Mouse (Mus musculus): ENCODE results near the gene Cgrrf1. TPM values are rescaled to one million over a fixed set of nuclear protein-coding genes. Genes with fewer than 3 reads are reported as not detected.

Cgrrf1 gene
- polyA plus RNA-seq, 1 experiment = not detected

DNA sequence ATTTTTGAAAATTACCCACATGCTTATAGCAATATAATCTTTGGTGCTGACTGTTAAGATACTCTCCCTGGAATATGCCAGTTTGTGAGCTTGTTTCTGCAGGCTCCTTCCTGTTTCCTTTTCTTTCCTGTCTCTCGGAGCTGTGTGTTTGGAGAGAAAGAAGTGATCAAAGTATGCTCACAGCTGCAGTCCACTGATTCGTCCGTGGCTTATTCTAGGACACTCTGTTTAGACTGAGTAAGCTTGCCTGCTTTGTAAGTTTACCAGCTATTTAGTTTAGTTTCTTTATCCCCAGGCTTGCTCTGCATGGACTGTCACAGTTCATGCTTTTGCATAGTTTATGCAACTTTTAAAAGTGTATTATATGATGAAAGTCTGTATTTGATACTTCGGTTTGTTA lies 7.4 kb downstream of the Cgrrf1 start:
- 55% methylated on average over 4 of the region's 4 CpGs for WGBS
- TF ChIP-seq CTCF (IDR thresholded peaks at IDR 0.05; ENCODE audit: insufficient read depth, low read depth, low read length) = no peak
- TF ChIP-seq POLR2A (IDR thresholded peaks at IDR 0.05; ENCODE audit: insufficient read depth, low read depth, low read length) = no peak
- no peaks in the 10 kb centered on the region for H3K4me1 ChIP-seq (ENCODE audit: control insufficient read depth, insufficient read depth, low read length)
- H3K27ac ChIP-seq (ENCODE audit: insufficient read depth, low read depth, low read length) = no peak overlapping the region
- no peak overlapping the region for H3K4me3 ChIP-seq (ENCODE audit: insufficient read depth, low read depth, low read length)

DNA sequence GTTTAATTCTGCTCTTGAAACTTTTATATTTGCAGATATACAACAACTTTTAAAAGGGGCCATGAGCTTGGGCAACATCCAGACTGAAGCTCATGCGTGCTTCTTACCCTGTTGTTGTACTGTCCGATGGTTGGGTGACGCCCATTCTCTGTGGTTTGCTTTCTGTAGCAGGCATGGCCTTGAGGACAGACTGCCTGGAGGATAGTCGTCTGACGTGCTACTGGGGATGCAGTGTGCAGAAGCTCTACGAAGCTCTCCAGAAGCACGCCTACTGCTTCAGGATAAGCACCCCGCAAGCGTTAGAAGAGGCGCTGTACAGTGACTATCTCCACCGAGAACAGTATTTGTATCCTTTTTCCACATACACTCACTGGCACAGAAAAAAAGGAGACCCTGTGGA lies 13.8 kb downstream of the Cgrrf1 start:
- no peak overlapping the region for H3K4me3 ChIP-seq (ENCODE audit: insufficient read depth, low read depth, low read length)
- TF ChIP-seq CTCF (IDR thresholded peaks at IDR 0.05; ENCODE audit: insufficient read depth, low read depth, low read length) = no peak
- TF ChIP-seq POLR2A (IDR thresholded peaks at IDR 0.05; ENCODE audit: insufficient read depth, low read depth, low read length) = no peak
- H3K27ac ChIP-seq (ENCODE audit: insufficient read depth, low read depth, low read length) = no peak overlapping the region
- peaks cover 2% of the 10 kb centered on the region for H3K4me1 ChIP-seq (ENCODE audit: control insufficient read depth, insufficient read depth, low read length)
- 91% methylated on average over 11 of the region's 11 CpGs for WGBS

DNA sequence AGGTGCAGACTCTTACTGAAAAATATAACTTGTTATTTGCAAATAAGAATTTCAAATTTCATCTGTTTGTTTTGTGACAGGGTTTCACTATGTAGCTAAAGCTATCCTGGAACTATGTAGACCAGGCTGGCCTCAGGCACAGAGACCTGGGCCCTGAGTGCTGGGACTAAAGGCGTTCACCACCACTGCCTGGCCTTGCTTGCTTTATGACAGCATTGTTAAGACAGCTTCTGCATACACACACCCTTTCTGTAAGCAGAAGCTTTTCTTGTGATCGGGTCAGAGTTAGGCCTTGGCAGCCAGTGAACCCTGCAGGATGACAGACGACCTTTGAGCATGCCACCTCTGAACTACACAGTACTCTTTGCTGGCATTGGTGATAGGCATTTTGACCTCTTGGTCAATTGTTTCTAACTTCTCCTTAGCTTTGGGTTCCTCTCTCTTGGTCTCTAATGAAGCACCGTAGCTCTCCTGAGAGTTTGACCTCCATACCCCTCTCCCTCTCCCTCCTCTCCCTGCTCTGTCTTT lies 16.2 kb downstream of the Cgrrf1 start:
- Histone ChIP-seq H3K27ac (ENCODE audit: insufficient read depth, low read depth, low read length) (no peak overlapping the region), H3K4me1 (ENCODE audit: control insufficient read depth, insufficient read depth, low read length) (peaks cover 2% of the 10 kb centered on the region), H3K4me3 (ENCODE audit: insufficient read depth, low read depth, low read length) (no peak overlapping the region)
- no peak for TF ChIP-seq POLR2A (IDR thresholded peaks at IDR 0.05; ENCODE audit: insufficient read depth, low read depth, low read length)
- TF ChIP-seq CTCF (IDR thresholded peaks at IDR 0.05; ENCODE audit: insufficient read depth, low read depth, low read length) = no peak
- 89% methylated on average over 4 of the region's 4 CpGs for WGBS

- 91% methylated on average over 5 of the region's 5 CpGs for WGBS
- no peak overlapping the region for H3K27ac ChIP-seq (ENCODE audit: insufficient read depth, low read depth, low read length)
- no peak for TF ChIP-seq CTCF (IDR thresholded peaks at IDR 0.05; ENCODE audit: insufficient read depth, low read depth, low read length)
- peaks cover 2% of the 10 kb centered on the region for H3K4me1 ChIP-seq (ENCODE audit: control insufficient read depth, insufficient read depth, low read length)
- no peak overlapping the region for H3K4me3 ChIP-seq (ENCODE audit: insufficient read depth, low read depth, low read length)
Observed at GRCm38 (mm10) chr14:46848736-46849135, 16.8 kb downstream of the Cgrrf1 start.

- H3K4me3 ChIP-seq (ENCODE audit: insufficient read depth, low read depth, low read length) = no peak overlapping the region
- TF ChIP-seq POLR2A (IDR thresholded peaks at IDR 0.05; ENCODE audit: insufficient read depth, low read depth, low read length) = no peak
- TF ChIP-seq CTCF (IDR thresholded peaks at IDR 0.05; ENCODE audit: insufficient read depth, low read depth, low read length) = no peak
- H3K4me1 ChIP-seq (ENCODE audit: control insufficient read depth, insufficient read depth, low read length) = peaks cover 2% of the 10 kb centered on the region
- 95% methylated on average over 1 of the region's 1 CpGs for WGBS
- H3K27ac ChIP-seq (ENCODE audit: insufficient read depth, low read depth, low read length) = no peak overlapping the region
Observed at GRCm38 (mm10) chr14:46849769-46850168, 17.8 kb downstream of the Cgrrf1 start.

DNA sequence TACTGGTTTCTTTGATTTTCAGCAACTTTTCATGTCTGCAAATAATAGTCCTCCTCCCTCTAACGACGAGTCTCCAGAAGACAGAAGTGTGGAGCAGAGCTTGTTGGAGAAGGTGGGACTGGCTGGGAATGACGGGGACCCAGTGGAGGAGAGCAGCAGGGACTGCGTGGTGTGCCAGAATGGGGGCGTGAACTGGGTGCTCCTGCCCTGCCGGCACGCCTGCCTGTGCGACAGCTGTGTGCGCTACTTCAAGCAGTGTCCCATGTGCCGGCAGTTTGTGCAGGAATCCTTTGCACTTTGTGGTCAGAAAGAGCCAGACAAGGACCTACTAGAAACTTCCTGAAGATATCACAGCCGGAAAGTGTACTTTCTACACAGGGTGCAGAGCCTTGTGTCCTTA lies 21.8 kb downstream of the Cgrrf1 start:
- no peak overlapping the region for H3K27ac ChIP-seq (ENCODE audit: insufficient read depth, low read depth, low read length)
- WGBS = 63% methylated on average over 11 of the region's 11 CpGs
- no peak overlapping the region for H3K4me3 ChIP-seq (ENCODE audit: insufficient read depth, low read depth, low read length)
- H3K4me1 ChIP-seq (ENCODE audit: control insufficient read depth, insufficient read depth, low read length) = no peaks in the 10 kb centered on the region; the same call in 1 of the 2 replicates
- TF ChIP-seq CTCF (IDR thresholded peaks at IDR 0.05; ENCODE audit: insufficient read depth, low read depth, low read length) = no peak
- no peak for TF ChIP-seq POLR2A (IDR thresholded peaks at IDR 0.05; ENCODE audit: insufficient read depth, low read depth, low read length)

DNA sequence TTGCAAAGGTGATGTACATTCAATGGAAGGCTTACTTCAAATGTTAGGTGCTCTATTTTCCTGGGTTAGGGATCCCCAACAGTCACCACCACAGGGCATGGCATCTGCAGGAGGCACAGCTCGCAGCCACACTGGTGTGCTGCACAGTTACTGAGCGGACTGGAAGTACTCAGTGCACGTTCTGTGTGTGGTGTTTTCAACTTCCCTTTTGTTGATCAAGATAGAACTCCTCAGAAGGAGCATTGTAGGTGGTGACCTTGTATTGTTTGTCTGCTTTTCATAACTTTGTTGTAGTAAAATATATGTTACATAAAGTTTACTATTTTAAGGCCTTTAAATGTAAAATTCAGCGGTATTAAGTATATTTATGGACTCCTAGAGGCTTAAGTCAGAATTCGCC lies 31.0 kb downstream of the Cgrrf1 start:
- WGBS = 89% methylated on average over 5 of the region's 5 CpGs
- no peak overlapping the region for H3K4me3 ChIP-seq (ENCODE audit: insufficient read depth, low read depth, low read length)
- no peaks in the 10 kb centered on the region for H3K4me1 ChIP-seq (ENCODE audit: control insufficient read depth, insufficient read depth, low read length)
- H3K27ac ChIP-seq (ENCODE audit: insufficient read depth, low read depth, low read length) = no peak overlapping the region
- TF ChIP-seq CTCF (IDR thresholded peaks at IDR 0.05; ENCODE audit: insufficient read depth, low read depth, low read length) (no peak), POLR2A (IDR thresholded peaks at IDR 0.05; ENCODE audit: insufficient read depth, low read depth, low read length) (no peak)

DNA sequence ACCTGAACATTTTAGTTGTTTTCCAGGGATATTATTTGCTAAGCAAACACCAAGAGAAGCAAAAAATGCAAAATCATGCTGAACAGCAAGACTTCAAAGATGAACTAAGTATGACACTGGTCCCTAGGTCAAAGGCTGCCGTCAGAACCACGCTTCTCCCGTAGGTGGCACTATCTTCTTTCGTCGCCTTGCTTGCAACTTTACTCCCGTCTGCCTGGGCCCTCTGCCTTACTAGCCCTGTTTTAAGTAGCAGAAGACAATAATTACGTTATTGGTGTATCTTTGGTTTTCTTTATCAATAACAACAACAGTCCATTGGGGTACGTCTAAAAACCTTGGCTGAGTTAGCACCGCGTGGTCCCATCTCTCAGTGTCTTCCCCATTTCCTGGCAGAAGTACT lies 49.0 kb downstream of the Cgrrf1 start:
- WGBS = 14% methylated on average over 10 of the region's 10 CpGs
- Histone ChIP-seq H3K4me1 (ENCODE audit: control insufficient read depth, insufficient read depth, low read length) (peaks cover 12% of the 10 kb centered on the region), H3K27ac (ENCODE audit: insufficient read depth, low read depth, low read length) (no peak overlapping the region), H3K4me3 (ENCODE audit: insufficient read depth, low read depth, low read length) (no peak overlapping the region)
- no peak for TF ChIP-seq POLR2A (IDR thresholded peaks at IDR 0.05; ENCODE audit: insufficient read depth, low read depth, low read length)
- peak; percentile 61 for TF ChIP-seq CTCF (IDR thresholded peaks at IDR 0.05; ENCODE audit: insufficient read depth, low read depth, low read length)

DNA sequence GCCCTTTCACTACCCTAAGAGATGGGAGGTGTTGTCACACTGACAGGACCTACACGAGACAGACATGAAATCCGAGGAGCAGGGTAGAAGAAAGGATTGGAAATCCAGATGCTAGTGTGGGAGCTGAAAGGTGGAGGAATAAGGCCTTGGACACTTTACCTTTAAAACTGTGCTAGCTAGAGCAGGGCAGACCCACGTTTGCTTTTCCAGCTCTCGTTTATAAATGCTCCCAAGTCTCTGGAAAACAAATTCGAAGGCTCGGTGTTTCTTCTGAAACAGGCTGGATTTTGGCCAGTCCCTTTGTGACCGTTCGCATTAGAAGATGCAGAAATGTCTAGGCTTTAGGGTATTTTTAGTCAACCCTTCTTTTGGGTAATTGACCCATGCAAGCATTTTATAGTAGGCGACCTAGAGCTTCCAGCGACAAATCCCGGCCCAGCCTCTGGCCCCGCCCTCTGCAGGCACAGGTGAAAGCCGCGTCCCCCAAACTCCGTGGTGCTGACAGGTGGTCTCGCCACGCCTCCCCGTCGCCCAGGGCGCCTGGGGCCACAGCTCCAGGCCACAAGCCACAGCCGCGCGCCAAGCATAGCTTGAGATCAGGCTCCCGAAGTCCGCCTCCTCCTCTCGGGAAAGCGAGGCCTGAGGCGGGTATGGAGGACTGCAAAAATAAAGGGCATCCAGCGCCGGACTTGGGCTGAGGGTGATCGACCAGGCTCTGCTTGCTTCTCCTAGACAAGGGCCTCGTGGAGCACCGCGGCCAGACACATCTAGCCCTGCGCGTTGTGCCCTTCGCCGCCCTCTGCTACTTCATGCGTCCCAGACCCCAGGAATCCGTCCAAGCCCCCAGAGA lies 49.9 kb downstream of the Cgrrf1 start:
- 14% methylated on average over 40 of the region's 40 CpGs for WGBS
- H3K27ac ChIP-seq (ENCODE audit: insufficient read depth, low read depth, low read length) = no peak overlapping the region
- H3K4me1 ChIP-seq (ENCODE audit: control insufficient read depth, insufficient read depth, low read length) = peaks cover 16% of the 10 kb centered on the region
- TF ChIP-seq POLR2A (IDR thresholded peaks at IDR 0.05; ENCODE audit: insufficient read depth, low read depth, low read length) (no peak), CTCF (IDR thresholded peaks at IDR 0.05; ENCODE audit: insufficient read depth, low read depth, low read length) (no peak)
- peak overlapping the region; percentile 72 for H3K4me3 ChIP-seq (ENCODE audit: insufficient read depth, low read depth, low read length)

Data from olfactory bulb, adult 2 months (tissue).